Mouse (Mus musculus) layer of hippocampus, adult 11-12 months (tissue): Measurements from ENCODE around the gene Adamts12.
A peak's percentile ranks its signal among the peaks of the same experiment; 100 is the strongest.

Experiments
- DNase-seq: peaks from one replicate; pipeline ENCODE4 v3.0.0; 2022; ENCODE audit warnings: low spot score

The Adamts12 gene

GRCm38 (mm10) chr15:11295016-11295415 is 230.4 kb downstream of the Adamts12 start:
- no peak for DNase-seq

- no peak for DNase-seq
Observed at GRCm38 (mm10) chr15:11297960-11298359, 233.4 kb downstream of the Adamts12 start.

- DNase-seq: no peak
Observed at GRCm38 (mm10) chr15:11317077-11317476, 252.5 kb downstream of the Adamts12 start.

- DNase-seq: peak; percentile 42
Observed at GRCm38 (mm10) chr15:11320481-11320880, 255.9 kb downstream of the Adamts12 start.

GRCm38 (mm10) chr15:11339467-11340180 is 275.0 kb downstream of the Adamts12 start:
- no peak for DNase-seq

GRCm38 (mm10) chr15:11355865-11356264 is 291.3 kb downstream of the Adamts12 start:
- no peak for DNase-seq

- no peak for DNase-seq
Observed at GRCm38 (mm10) chr15:11357501-11357900, 292.9 kb downstream of the Adamts12 start.

- DNase-seq: no peak
Observed at GRCm38 (mm10) chr15:11360888-11361287, 296.3 kb downstream of the Adamts12 start.

GRCm38 (mm10) chr15:11361824-11362223 is 297.2 kb downstream of the Adamts12 start:
- DNase-seq: no peak

GRCm38 (mm10) chr15:11364112-11364511 is 299.5 kb downstream of the Adamts12 start:
- DNase-seq: no peak

GRCm38 (mm10) chr15:11364795-11365194 is 300.2 kb downstream of the Adamts12 start:
- peak; percentile 74 for DNase-seq

- DNase-seq: no peak
Observed at GRCm38 (mm10) chr15:11369572-11369971, 305.0 kb downstream of the Adamts12 start.

- no peak for DNase-seq
Observed at GRCm38 (mm10) chr15:11370477-11371085, 306.0 kb downstream of the Adamts12 start.

GRCm38 (mm10) chr15:11379431-11380086 is 315.0 kb downstream of the Adamts12 start:
- DNase-seq: no peak

GRCm38 (mm10) chr15:11380087-11380530 is 315.5 kb downstream of the Adamts12 start:
- DNase-seq: peak; percentile 22

- no peak for DNase-seq
Observed at GRCm38 (mm10) chr15:11380616-11381015, 316.0 kb downstream of the Adamts12 start.

- no peak for DNase-seq
Observed at GRCm38 (mm10) chr15:11382585-11382984, 318.0 kb downstream of the Adamts12 start.

- no peak for DNase-seq
Observed at GRCm38 (mm10) chr15:11383796-11384195, 319.2 kb downstream of the Adamts12 start.

- DNase-seq: no peak
Observed at GRCm38 (mm10) chr15:11392903-11393302, 328.3 kb downstream of the Adamts12 start.

GRCm38 (mm10) chr15:11396421-11396820 is 331.8 kb downstream of the Adamts12 start:
- no peak for DNase-seq
